Mouse (Mus musculus) neural tube, embryonic 15.5 days (tissue): ENCODE data around the gene Lrwd1. TPM values are rescaled to one million over a fixed set of nuclear protein-coding genes. Genes with fewer than 3 reads are reported as not detected.
"Not testable (repeated sequence)": the region's sequence is repeated elsewhere in the genome, so short reads cannot be mapped to it uniquely, and the experiment has no call there.

Experiments
- ATAC-seq: fragments of 200-750 bp; cut with Nextera tagmentation; 2 replicates; pipeline ENCODE4 v1.8.0; 2017; ENCODE audit warnings: mild to moderate bottlenecking, moderate TSS enrichment, moderate library complexity; ENCODE audit not compliant: low FRiP score
- H3K27ac ChIP-seq: fragments of 300-500 bp; sonication (generic); replicated peaks from 2 replicates; pipeline ENCODE4 v1.5.1; 2015; ENCODE audit warnings: mild to moderate bottlenecking, inconsistent platforms
- H3K27me3 ChIP-seq: fragments of 300-500 bp; sonication (generic); replicated peaks from 2 replicates; pipeline ENCODE4 v1.6.1; 2015; ENCODE audit warnings: inconsistent platforms
- H3K36me3 ChIP-seq: fragments of 300-500 bp; sonication (generic); 2 replicates; pipeline ENCODE4 v1.6.1; 2015; ENCODE audit warnings: inconsistent platforms
- H3K4me1 ChIP-seq: fragments of 300-500 bp; sonication (generic); 2 replicates; pipeline ENCODE4 v1.6.1; 2015; ENCODE audit warnings: inconsistent platforms
- H3K4me2 ChIP-seq: fragments of 300-500 bp; sonication (generic); 2 replicates; pipeline ENCODE4 v1.6.1; 2015; ENCODE audit warnings: inconsistent platforms, mild to moderate bottlenecking, moderate library complexity
- H3K4me3 ChIP-seq: fragments of 300-500 bp; sonication (generic); replicated peaks from 2 replicates; pipeline ENCODE4 v1.5.1; 2015; ENCODE audit warnings: mild to moderate bottlenecking, inconsistent platforms
- H3K9ac ChIP-seq: fragments of 300-500 bp; sonication (generic); replicated peaks from 2 replicates; pipeline ENCODE4 v1.6.1; 2015; ENCODE audit warnings: mild to moderate bottlenecking, inconsistent platforms
- H3K9me3 ChIP-seq: fragments of 300-500 bp; sonication (generic); replicated peaks from 2 replicates; pipeline ENCODE4 v1.6.1; 2016; ENCODE audit warnings: inconsistent platforms
- WGBS: fragments of 180-500 bp; shearing (Covaris S2); methylation state at CpG from one replicate; pipeline ENCODE4 v1.1.7; 2015; ENCODE audit warnings: mixed read lengths; 5-methylcytosine and 5-hydroxymethylcytosine counted together
- polyA plus RNA-seq: library from polyadenylated mRNA; unstranded; fragments of >200 nt; fragmentation: Nextera tagmentation; extraction: Ambion mirVana; gene quantifications from 2 replicates; pipeline ENCODE4 v1.2.1, GENCODE M21; 2015

Gene Lrwd1
- polyA plus RNA-seq, 1 experiment from 2014 or later: 22.7 TPM

- not testable (repeated sequence) for H3K9ac ChIP-seq, H3K4me2 ChIP-seq, H3K9me3 ChIP-seq, H3K4me3 ChIP-seq, H3K36me3 ChIP-seq, H3K27me3 ChIP-seq, H3K27ac ChIP-seq, ATAC-seq
- H3K4me1 ChIP-seq: peaks cover 24% of the 10 kb centered on the region
- WGBS: 43% methylated on average over 4 of the region's 4 CpGs
Observed at GRCm38 (mm10) chr5:136113546-136113945, 22.3 kb downstream of the Lrwd1 start.

- H3K4me3 ChIP-seq: no peak overlapping the region
- WGBS: 92% methylated on average over 3 of the region's 3 CpGs
- no peaks in the 10 kb centered on the region for H3K9me3 ChIP-seq
- no peak overlapping the region for H3K27ac ChIP-seq
- H3K27me3 ChIP-seq: 0 out of 2 replicates have a peak, but pooled peaks cover 3% of the 10 kb centered on the region
- no peak overlapping the region for H3K9ac ChIP-seq
- H3K36me3 ChIP-seq: 0 out of 2 replicates have a peak, but pooled peaks cover 2% of the 10 kb centered on the region
- ATAC-seq: no peak
- H3K4me2 ChIP-seq: no peak overlapping the region
- H3K4me1 ChIP-seq: no peaks in the 10 kb centered on the region
Observed at GRCm38 (mm10) chr5:136109042-136109441, 26.8 kb downstream of the Lrwd1 start.

GRCm38 (mm10) chr5:136108486-136108885, 27.4 kb downstream of the Lrwd1 start:
- 47% methylated on average over 2 of the region's 2 CpGs for WGBS
- Histone ChIP-seq H3K27ac (no peak overlapping the region), H3K36me3 (0 out of 2 replicates have a peak, but pooled peaks cover 2% of the 10 kb centered on the region), H3K27me3 (0 out of 2 replicates have a peak, but pooled peaks cover 3% of the 10 kb centered on the region), H3K4me1 (no peaks in the 10 kb centered on the region), H3K4me2 (no peak overlapping the region), H3K9me3 (no peaks in the 10 kb centered on the region), H3K9ac (no peak overlapping the region), H3K4me3 (no peak overlapping the region)
- no peak for ATAC-seq

- H3K9me3 ChIP-seq: no peaks in the 10 kb centered on the region
- no peak for ATAC-seq
- H3K4me3 ChIP-seq: no peak overlapping the region
- WGBS: 91% methylated on average over 5 of the region's 5 CpGs
- H3K4me1 ChIP-seq: peaks cover 5% of the 10 kb centered on the region
- H3K36me3 ChIP-seq: 0 out of 2 replicates have a peak, but pooled peaks cover 2% of the 10 kb centered on the region
- peaks cover 8% of the 10 kb centered on the region; the same call in 1 of the 2 replicates for H3K27me3 ChIP-seq
- no peak overlapping the region for H3K4me2 ChIP-seq
- no peak overlapping the region for H3K27ac ChIP-seq
- H3K9ac ChIP-seq: no peak overlapping the region
Observed at GRCm38 (mm10) chr5:136104511-136104910, 31.4 kb downstream of the Lrwd1 start.

- H3K9ac ChIP-seq: peak overlapping the region; percentile 46; the same call in 1 of the 2 replicates
- whole genome bisulfite sequencing: 6% methylated on average over 41 of the region's 41 CpGs
Observed at GRCm38 (mm10) chr5:136102099-136102820, 33.6 kb downstream of the Lrwd1 start.

GRCm38 (mm10) chr5:136098536-136098935, 37.3 kb downstream of the Lrwd1 start:
- H3K4me2 ChIP-seq: no peak overlapping the region
- peaks cover 5% of the 10 kb centered on the region; the same call in 1 of the 2 replicates for H3K27me3 ChIP-seq
- H3K4me1 ChIP-seq: peaks cover 5% of the 10 kb centered on the region
- no peaks in the 10 kb centered on the region for H3K9me3 ChIP-seq
- H3K27ac ChIP-seq: no peak overlapping the region
- WGBS: 85% methylated on average over 10 of the region's 10 CpGs
- no peak overlapping the region for H3K4me3 ChIP-seq
- no peak for ATAC-seq
- H3K36me3 ChIP-seq: no peaks in the 10 kb centered on the region
- no peak overlapping the region for H3K9ac ChIP-seq

More at GRCm38 (mm10) chr5:136102099-136102820, 33.6 kb downstream of the Lrwd1 start:
- H3K27me3 ChIP-seq: peaks cover 8% of the 10 kb centered on the region; the same call in 1 of the 2 replicates
- no peak overlapping the region for H3K27ac ChIP-seq
- 0 out of 2 replicates have a peak, but pooled peaks cover 2% of the 10 kb centered on the region for H3K36me3 ChIP-seq
- H3K4me1 ChIP-seq: peaks cover 5% of the 10 kb centered on the region
- ATAC-seq: peak; percentile 90
- H3K4me2 ChIP-seq: peak overlapping the region; percentile 65
- peak overlapping the region; percentile 42 for H3K4me3 ChIP-seq
- no peaks in the 10 kb centered on the region for H3K9me3 ChIP-seq

- no peaks in the 10 kb centered on the region for H3K36me3 ChIP-seq
- no peaks in the 10 kb centered on the region for H3K9me3 ChIP-seq
- no peak overlapping the region for H3K4me2 ChIP-seq
- 83% methylated on average over 7 of the region's 7 CpGs for WGBS
- H3K4me3 ChIP-seq: no peak overlapping the region
- H3K27me3 ChIP-seq: no peaks in the 10 kb centered on the region
- H3K4me1 ChIP-seq: no peaks in the 10 kb centered on the region
- no peak for ATAC-seq
- H3K9ac ChIP-seq: no peak overlapping the region
- no peak overlapping the region for H3K27ac ChIP-seq
Observed at GRCm38 (mm10) chr5:136095089-136095488, 40.8 kb downstream of the Lrwd1 start.

- no peak overlapping the region for H3K27ac ChIP-seq
- H3K9ac ChIP-seq: no peak overlapping the region
- H3K9me3 ChIP-seq: no peaks in the 10 kb centered on the region
- no peaks in the 10 kb centered on the region for H3K4me1 ChIP-seq
- no peaks in the 10 kb centered on the region for H3K36me3 ChIP-seq
- 68% methylated on average over 8 of the region's 8 CpGs for WGBS
- ATAC-seq: no peak
- H3K4me3 ChIP-seq: no peak overlapping the region
- H3K4me2 ChIP-seq: no peak overlapping the region
- H3K27me3 ChIP-seq: no peaks in the 10 kb centered on the region
Observed at GRCm38 (mm10) chr5:136094249-136095010, 41.4 kb downstream of the Lrwd1 start.

GRCm38 (mm10) chr5:136091927-136092326, 43.9 kb downstream of the Lrwd1 start:
- ATAC-seq: no peak
- 68% methylated on average over 5 of the region's 5 CpGs for WGBS
- Histone ChIP-seq H3K9ac (no peak overlapping the region), H3K27me3 (0 out of 2 replicates have a peak, but pooled peaks cover 3% of the 10 kb centered on the region), H3K27ac (no peak overlapping the region), H3K36me3 (no peaks in the 10 kb centered on the region), H3K4me1 (no peaks in the 10 kb centered on the region), H3K4me3 (no peak overlapping the region), H3K4me2 (no peak overlapping the region), H3K9me3 (no peaks in the 10 kb centered on the region)

- ATAC-seq: no peak
- H3K27ac ChIP-seq: no peak overlapping the region
- no peak overlapping the region for H3K4me3 ChIP-seq
- no peak overlapping the region for H3K9ac ChIP-seq
- H3K27me3 ChIP-seq: 0 out of 2 replicates have a peak, but pooled peaks cover 7% of the 10 kb centered on the region
- WGBS: 23% methylated on average over 14 of the region's 14 CpGs
- no peaks in the 10 kb centered on the region for H3K36me3 ChIP-seq
- H3K9me3 ChIP-seq: no peaks in the 10 kb centered on the region
- peaks cover 20% of the 10 kb centered on the region for H3K4me1 ChIP-seq
- H3K4me2 ChIP-seq: no peak overlapping the region
Observed at GRCm38 (mm10) chr5:136088821-136089575, 46.9 kb downstream of the Lrwd1 start.

GRCm38 (mm10) chr5:136086290-136086689, 49.6 kb downstream of the Lrwd1 start:
- H3K27me3 ChIP-seq: 0 out of 2 replicates have a peak, but pooled peaks cover 7% of the 10 kb centered on the region
- no peaks in the 10 kb centered on the region for H3K9me3 ChIP-seq
- no peak for ATAC-seq
- no peak overlapping the region for H3K4me3 ChIP-seq
- no peak overlapping the region for H3K9ac ChIP-seq
- H3K4me1 ChIP-seq: peaks cover 27% of the 10 kb centered on the region
- WGBS: 94% methylated on average over 8 of the region's 8 CpGs
- no peaks in the 10 kb centered on the region for H3K36me3 ChIP-seq
- no peak overlapping the region for H3K27ac ChIP-seq
- H3K4me2 ChIP-seq: 0 out of 2 replicates have a peak overlapping the region, but pooled peaks have one; percentile 2
